Mouse (Mus musculus) kidney, adult 2 months (tissue): ENCODE measurements around the gene Gm6899.

Experiments
- CTCF ChIP-seq: fragments of 200-500 bp; conservative IDR thresholded peaks from 2 replicates; pipeline ENCODE4 v1.5.1; 2011; ENCODE audit warnings: low read depth, mild to moderate bottlenecking, control low read depth, low read length, moderate library complexity, mixed read lengths; ENCODE audit not compliant: insufficient read depth, insufficient read length
- POLR2A ChIP-seq: fragments of 200-500 bp; IDR thresholded peaks from one replicate; pipeline ENCODE4 v1.6.1; 2011; ENCODE audit warnings: low read depth, low read length, control low read depth

DNA sequence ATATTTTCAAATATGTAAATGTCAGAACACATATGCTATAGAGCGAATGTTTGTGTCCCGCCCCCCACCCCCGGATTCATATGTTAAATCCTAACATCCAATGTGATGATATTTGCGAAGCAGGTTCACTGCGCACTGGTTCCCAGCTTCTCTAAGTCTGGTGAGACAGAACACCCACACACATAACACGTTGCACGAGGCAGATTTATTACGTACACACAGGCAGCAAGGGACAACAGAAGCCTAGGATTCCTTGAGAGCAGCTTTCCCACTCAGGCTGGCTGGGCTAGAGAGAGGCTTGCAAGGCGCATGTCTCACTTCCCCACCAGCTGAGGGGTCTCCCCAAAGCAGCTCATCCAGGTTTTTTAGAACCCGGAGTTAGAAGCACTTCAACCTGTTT is 15.8 kb downstream of the Gm6899 start:
- no peak for TF ChIP-seq CTCF
- TF ChIP-seq POLR2A = no peak
